Mouse (Mus musculus) kidney, postnatal 25 days (tissue): Measurements from ENCODE around the gene Olfr384.
"Not testable (repeated sequence)": the region's sequence is repeated elsewhere in the genome, so short reads cannot be mapped to it uniquely, and the experiment has no call there.

Experiments used
- DNase-seq, 2 experiments: peaks; one replicate each; pipeline ENCODE4 v3.0.0; 2021; ENCODE audit warnings: mixed read lengths in 2 of 2

Olfr384 gene

GRCm38 (mm10) chr11:73598294-73598693 lies at the start of gene Olfr384:
Gene Olfr384, plus strand, starts transcription at chr11:73598594.
- DNase-seq, result no peak

GRCm38 (mm10) chr11:73579871-73580270 lies 18.5 kb upstream of the Olfr384 start:
- no peak for DNase-seq

GRCm38 (mm10) chr11:73583188-73583587 lies 15.2 kb upstream of the Olfr384 start:
- DNase-seq, result not testable (repeated sequence)

- DNase-seq, result no peak
These were observed 5.5 kb upstream of the Olfr384 start, which contains the start of gene Olfr385 for GRCm38 (mm10) chr11:73592908-73593307. Gene Olfr385, minus strand, starts transcription at chr11:73593008.
